Mouse (Mus musculus): ENCODE data around the gene Mthfs.
"Not testable (repeated sequence)": the region's sequence is repeated elsewhere in the genome, so short reads cannot be mapped to it uniquely, and the experiment has no call there.

GRCm38 (mm10) chr9:89240516-89241019 is 30.1 kb downstream of the Mthfs start:
- TF ChIP-seq POLR2A (IDR thresholded peaks at IDR 0.05; ENCODE audit: insufficient read depth, low read length); CTCF (IDR thresholded peaks at IDR 0.05; ENCODE audit: low read depth, low read length); EP300 (IDR thresholded peaks at IDR 0.05; ENCODE audit: insufficient read depth, low read depth, low read length): not testable (repeated sequence)
